Mouse (Mus musculus): Measurements from ENCODE around the gene Gja5.

Gene Gja5

GRCm38 (mm10) chr3:96931261-96931681, 26.8 kb downstream of the Gja5 start:
- in situ Hi-C loops (cut with MboI; ENCODE audit: low sequenced_read_pairs): loop anchor here (25.0 kb wide), 1 partner anchor 406 kb away; no protein-coding TSS in a partner anchor

GRCm38 (mm10) chr3:96936241-96936640, 31.7 kb downstream of the Gja5 start:
- in situ Hi-C loops (cut with MboI; ENCODE audit: low sequenced_read_pairs): loop anchor here (25.0 kb wide), 1 partner anchor 401 kb away; no protein-coding TSS in a partner anchor

DNA sequence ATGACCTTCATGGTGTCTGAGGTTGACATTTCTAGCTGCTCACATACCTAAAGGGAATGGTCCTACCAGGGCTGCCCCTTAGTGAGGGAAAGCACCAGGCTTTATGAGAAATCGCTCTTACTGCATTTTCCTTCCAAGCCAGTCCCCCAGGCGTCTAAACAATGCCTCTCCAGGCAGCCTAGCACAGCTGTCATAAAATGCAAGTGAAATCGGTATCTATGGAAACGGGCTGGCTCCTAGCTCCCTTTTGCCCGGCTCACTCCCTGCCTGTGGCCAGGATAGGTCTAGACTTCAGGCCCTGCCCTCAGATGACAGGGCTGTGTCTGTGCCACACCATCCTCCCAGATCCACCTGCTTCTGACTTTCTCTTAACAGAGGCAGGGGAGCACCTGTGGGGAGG, 33.1 kb downstream of the Gja5 start:
- in situ Hi-C loops (cut with MboI; ENCODE audit: low sequenced_read_pairs): loop anchor here (25.0 kb wide), 1 partner anchor 400 kb away; no protein-coding TSS in a partner anchor

DNA sequence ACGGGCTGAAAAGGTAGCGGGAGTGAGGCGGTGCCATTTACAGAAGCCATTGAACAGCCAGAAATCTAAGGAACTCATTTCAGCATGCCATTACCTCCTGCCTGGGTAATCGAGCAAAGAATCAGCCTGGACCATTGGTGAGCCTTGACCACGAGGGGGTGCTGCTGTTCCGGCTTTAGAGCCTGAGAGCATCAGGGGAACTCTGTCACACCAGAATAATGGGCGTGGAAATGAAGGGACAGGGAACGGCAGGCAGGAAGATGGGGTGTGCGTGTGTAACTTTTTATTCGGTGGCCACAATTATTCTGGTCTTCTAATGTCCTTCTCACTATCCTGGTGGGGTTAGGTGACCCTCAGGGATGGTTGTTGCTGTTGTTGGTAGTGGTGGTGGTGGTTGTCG, 34.2 kb downstream of the Gja5 start:
- in situ Hi-C loops (cut with MboI; ENCODE audit: low sequenced_read_pairs): loop anchor here (25.0 kb wide), 1 partner anchor 399 kb away; no protein-coding TSS in a partner anchor

- in situ Hi-C loops (cut with MboI; ENCODE audit: low sequenced_read_pairs): loop anchor here (25.0 kb wide), 1 partner anchor 395 kb away; no protein-coding TSS in a partner anchor
Measured at GRCm38 (mm10) chr3:96942706-96943105, 38.2 kb downstream of the Gja5 start.

GRCm38 (mm10) chr3:96953489-96954233, 49.2 kb downstream of the Gja5 start:
- in situ Hi-C loops (cut with MboI; ENCODE audit: low sequenced_read_pairs): no loop called here

- in situ Hi-C loops (cut with MboI; ENCODE audit: low sequenced_read_pairs): no loop called here
Measured at GRCm38 (mm10) chr3:96960597-96960996, 56.1 kb downstream of the Gja5 start.

GRCm38 (mm10) chr3:96963088-96964034, 58.9 kb downstream of the Gja5 start:
- in situ Hi-C loops (cut with MboI; ENCODE audit: low sequenced_read_pairs): no loop called here

- in situ Hi-C loops (cut with MboI; ENCODE audit: low sequenced_read_pairs): no loop called here
Measured at GRCm38 (mm10) chr3:96970986-96971385, 66.5 kb downstream of the Gja5 start.

DNA sequence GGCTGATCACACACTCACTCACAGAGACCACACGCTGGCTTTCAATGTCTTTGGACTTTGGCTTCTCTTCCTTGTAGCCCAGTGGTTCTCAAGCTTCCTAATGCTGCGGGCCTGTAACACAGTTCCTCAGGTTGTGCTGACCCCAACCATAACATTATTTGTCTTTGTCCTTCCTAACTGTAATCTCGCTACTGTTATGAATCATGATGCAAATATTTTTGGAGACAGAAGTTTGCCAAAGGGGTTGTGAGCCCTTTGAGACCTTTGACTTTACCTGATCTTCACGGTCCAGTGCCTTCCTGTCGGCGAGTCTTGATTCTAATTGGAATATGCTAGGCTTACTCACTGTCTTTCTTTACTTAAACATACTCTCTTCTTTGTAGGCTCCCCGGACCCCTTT, 70.0 kb downstream of the Gja5 start:
- in situ Hi-C loops (cut with MboI; ENCODE audit: low sequenced_read_pairs): no loop called here

GRCm38 (mm10) chr3:96975628-96976027, 71.1 kb downstream of the Gja5 start:
- in situ Hi-C loops (cut with MboI; ENCODE audit: low sequenced_read_pairs): no loop called here

DNA sequence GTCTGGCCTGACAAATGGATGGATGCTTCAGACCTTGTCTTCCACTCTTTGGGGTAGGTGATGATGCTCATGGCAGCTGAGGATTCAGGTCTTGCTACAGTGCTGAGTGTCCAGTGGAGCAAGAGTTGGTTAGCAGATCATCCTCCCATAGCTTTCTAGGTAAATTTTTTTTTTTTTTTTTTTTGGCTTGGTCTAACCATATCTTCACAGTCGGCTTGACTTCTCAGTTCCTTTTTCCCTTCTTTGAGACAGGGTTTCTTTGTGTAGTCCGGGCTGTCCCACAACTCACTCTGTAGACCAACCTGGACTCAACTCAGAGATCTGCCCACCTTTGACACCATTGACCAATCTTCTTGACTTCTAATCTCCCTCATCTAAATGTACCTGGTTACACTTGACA, 73.0 kb downstream of the Gja5 start:
- in situ Hi-C loops (cut with MboI; ENCODE audit: low sequenced_read_pairs): no loop called here

GRCm38 (mm10) chr3:96978469-96978868, 74.0 kb downstream of the Gja5 start:
- in situ Hi-C loops (cut with MboI; ENCODE audit: low sequenced_read_pairs): no loop called here

DNA sequence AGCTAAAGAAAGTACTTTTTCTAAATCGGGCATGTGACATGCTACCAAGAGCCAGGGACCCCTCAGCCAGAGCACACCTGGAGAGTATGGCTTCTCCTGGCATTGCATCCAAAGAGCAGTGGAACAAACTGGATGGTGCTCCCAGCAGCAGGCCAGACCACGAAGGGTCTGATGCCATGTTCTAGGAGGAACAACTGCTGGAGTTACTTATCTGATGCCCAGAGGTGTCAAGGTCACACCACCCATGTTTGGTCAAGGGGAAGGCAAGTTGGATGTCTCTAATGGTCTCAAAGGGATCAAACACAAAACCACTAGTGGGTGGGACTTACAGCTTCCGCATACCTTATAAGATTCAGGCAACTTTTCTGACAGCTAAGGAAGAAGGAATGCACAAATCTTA, 74.5 kb downstream of the Gja5 start:
- in situ Hi-C loops (cut with MboI; ENCODE audit: low sequenced_read_pairs): no loop called here

DNA sequence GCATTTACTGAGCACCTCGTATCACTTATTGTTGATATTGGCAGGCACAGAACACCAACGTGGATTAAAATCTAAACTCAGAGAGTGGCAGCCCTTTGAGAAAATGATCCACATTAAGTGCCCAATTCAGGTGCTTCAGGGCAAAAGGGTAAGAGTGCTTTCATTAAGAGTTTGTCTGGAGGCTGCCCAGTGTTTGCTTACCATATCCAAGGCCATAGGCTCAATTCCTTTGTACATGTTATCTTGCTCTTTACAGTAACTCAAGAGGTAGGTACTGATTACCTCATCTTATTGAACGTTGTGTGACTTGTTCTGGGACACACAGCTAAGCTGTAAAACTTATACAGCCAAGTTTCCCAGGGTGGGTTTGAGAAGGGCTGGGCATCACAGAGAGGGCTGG, 77.3 kb downstream of the Gja5 start:
- in situ Hi-C loops (cut with MboI; ENCODE audit: low sequenced_read_pairs): no loop called here

GRCm38 (mm10) chr3:96982666-96983065, 78.2 kb downstream of the Gja5 start:
- in situ Hi-C loops (cut with MboI; ENCODE audit: low sequenced_read_pairs): no loop called here

DNA sequence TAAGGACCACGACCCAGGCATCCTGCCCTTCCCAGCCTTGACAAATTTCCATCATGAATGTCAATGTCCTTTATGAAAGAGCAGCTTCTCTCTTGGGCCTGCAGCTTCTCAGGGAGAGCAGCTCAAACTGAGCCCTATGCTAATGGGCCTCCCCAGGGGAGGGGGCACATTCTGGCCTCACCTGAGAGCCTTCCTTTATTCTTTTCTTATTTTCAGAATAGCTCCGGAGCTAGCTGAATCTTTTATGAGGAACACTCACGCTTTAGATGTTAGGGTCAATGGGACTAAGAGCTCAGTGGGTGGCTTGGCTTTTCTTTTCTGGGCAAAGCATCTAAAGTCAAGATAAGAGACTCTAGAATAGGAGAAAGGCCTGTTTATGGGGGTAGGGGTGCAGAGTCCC, 88.0 kb downstream of the Gja5 start:
- in situ Hi-C loops (cut with MboI; ENCODE audit: low sequenced_read_pairs): no loop called here

GRCm38 (mm10) chr3:96997770-96998169, 93.3 kb downstream of the Gja5 start:
- in situ Hi-C loops (cut with MboI; ENCODE audit: low sequenced_read_pairs): no loop called here

- in situ Hi-C loops (cut with MboI; ENCODE audit: low sequenced_read_pairs): no loop called here
Measured at GRCm38 (mm10) chr3:97003111-97003510, 98.6 kb downstream of the Gja5 start.

DNA sequence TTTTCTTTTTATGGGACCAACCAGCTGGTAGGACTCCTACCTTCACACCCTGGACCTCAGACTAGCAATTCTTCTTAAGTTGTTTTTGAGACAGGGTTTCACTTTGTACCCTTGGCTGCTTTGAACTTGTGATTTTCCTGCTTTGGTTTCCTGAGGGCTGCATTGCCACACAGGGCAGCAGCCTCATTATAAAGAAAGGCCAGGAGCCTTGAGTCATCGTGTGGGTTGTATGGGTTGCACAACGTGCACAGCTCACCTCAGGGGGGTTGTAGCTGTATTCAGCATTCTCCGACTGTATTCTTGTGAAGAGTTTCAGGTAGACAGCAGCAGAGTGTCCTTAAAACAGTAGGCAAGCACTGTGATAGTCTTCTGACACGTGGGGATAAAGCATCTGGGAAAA, 100.0 kb downstream of the Gja5 start:
- in situ Hi-C loops (cut with MboI; ENCODE audit: low sequenced_read_pairs): no loop called here

DNA sequence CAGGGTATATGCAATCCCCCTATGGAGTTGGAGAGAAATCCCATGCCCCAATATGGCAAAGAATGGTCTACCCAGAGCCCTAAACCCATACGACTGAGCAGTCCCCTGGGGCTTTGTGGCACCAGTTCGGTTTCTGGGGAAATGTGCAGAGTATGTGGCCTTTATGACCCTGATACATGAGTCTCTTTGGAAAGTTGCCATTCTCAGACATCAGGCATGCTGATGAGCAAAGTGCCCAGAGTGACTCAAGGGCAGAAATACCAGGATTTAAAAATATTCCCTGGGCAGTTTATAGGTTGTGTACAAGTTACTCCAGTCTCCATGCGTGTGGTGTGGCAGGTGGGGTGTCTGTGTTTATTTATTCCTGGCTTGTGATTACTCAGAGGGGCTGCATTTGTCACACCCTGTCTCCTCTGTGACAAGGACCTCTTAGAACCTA, 102.5 kb downstream of the Gja5 start:
- in situ Hi-C loops (cut with MboI; ENCODE audit: low sequenced_read_pairs): no loop called here

All from CH12F3 (cell line).